Mouse (Mus musculus) adrenal gland, postnatal 36 days (tissue): Measurements from ENCODE around the gene Rsrc1. TPM values are rescaled to one million over a fixed set of nuclear protein-coding genes. Genes with fewer than 3 reads are reported as not detected.

Experiments
- DNase-seq, 2 experiments: peaks; one replicate each; pipeline ENCODE4 v3.0.0; 2021; ENCODE audit warnings: mixed read lengths in 1 of 2
- long read RNA-seq, 2 experiments: library from polyadenylated mRNA; stranded (forward); transcript quantifications; one replicate each; pipeline ENCODE4 v2.0.0; 2021; ENCODE audit warnings: borderline sequencing depth in 2 of 2
- total RNA-seq, 2 experiments: library from RNA; stranded (reverse); gene quantifications; 2 replicates each; pipeline ENCODE4 v1.2.3; 2021

The Rsrc1 gene
- 10 to 100 TPM; 29.2 to 29.7 TPM for total RNA-seq
- long read RNA-seq, experiment 1, transcript Rsrc1-203 (10 exons, 3,224 nt) = major isoform, 17 of 38 reads
- long read RNA-seq, experiment 1, partial matches to known transcripts = 13 of 38 reads
- long read RNA-seq, experiment 1, other reads (novel, unspliced or antisense) = 2 of 38 reads
- long read RNA-seq, experiment 2, transcript Rsrc1-203 (10 exons, 3,224 nt) = major isoform, 6 of 7 reads
- long read RNA-seq, experiment 2, partial matches to known transcripts = 0 of 7 reads
- long read RNA-seq, experiment 2, other reads (novel, unspliced or antisense) = 1 of 7 reads

DNA sequence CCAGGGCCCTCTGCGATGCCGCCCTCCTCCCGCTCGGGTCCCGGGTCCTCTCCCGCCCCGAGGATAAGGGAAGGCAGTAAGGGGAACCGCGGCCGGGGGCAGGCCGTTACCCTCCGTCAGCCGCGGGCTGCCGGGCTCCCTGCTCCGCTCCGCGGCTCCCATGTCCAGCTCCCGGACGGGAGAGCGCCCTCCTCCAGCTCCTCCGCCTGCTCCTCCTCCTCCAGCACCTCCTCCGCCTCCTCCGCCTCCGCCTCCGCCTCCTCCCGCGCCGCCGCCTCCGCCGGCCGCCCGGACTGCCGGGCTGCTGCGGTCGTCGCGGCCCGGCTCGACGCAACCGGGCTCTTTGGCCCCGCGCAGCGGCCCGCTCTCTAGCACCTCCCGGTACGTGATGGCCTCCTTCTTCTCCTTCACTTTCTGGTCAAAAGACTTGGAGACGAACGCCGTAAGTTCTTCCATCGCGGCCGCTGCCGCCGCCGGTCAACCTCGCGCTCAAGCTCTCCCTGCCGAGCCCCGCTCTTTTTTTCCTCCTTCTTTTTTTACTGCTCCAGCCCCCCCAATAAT, at the start of gene Rsrc1:
Gene Rsrc1, plus strand, starts transcription at position 290 of the 561 bp plus-strand sequence.
- peak; percentile 82 for DNase-seq

DNA sequence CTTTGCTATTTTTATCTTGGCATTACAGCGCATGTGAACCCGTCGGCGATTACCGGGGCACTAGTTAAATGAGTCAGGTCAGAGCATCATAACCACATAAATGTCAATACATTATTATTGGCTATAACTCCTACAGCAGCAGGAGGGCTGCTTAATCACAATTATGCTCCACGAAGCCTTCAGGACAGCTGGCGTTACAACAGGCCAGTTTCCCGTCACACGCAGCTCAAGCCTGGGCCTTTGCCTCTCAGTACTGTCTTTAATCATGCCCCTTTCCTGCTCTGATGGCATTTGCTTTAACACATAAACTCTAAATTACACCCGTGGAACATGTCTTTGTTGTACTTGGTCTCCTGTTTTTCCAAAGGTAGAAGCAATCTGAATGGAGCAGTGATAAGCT, 41.5 kb upstream of the Rsrc1 start:
- DNase-seq = no peak

DNA sequence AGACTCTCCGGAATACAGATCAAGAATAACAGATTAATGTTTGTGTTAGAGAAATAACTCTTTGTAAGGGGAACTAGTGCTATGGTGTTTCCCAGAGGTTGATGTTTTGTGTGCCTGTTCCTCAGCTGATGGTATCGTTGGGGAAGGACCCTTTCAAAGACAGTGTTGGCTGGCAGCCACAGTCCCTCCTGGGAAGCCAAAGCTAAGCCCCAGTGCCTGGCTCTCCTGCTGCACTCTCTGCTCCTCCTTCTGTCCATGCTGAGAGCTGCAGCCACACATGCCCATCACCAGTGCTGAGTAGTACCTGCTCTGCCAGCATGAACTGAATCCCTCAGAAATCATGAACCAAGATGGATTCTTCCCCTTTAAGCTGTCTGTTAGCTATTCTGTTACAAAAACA, 26.1 kb upstream of the Rsrc1 start:
- no peak for DNase-seq

DNA sequence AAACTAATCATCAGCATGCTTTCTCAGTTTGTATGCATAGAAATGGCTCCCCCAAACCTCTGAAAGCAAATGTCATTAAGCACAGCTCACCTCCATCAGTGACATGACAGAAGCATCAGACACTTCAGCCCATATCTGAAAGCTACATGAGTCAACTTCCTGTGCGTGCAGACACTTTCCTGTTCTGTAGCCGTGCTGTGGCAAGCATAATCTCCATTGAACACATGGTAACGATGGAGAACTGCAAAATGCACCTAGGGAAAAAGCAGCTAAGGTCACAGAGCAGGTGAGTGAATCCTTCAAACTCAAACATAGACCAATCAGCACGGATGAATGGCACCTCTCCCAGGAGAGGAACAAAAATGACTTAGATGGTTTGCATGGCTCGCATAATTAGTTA, 21.2 kb upstream of the Rsrc1 start:
- no peak for DNase-seq

DNA sequence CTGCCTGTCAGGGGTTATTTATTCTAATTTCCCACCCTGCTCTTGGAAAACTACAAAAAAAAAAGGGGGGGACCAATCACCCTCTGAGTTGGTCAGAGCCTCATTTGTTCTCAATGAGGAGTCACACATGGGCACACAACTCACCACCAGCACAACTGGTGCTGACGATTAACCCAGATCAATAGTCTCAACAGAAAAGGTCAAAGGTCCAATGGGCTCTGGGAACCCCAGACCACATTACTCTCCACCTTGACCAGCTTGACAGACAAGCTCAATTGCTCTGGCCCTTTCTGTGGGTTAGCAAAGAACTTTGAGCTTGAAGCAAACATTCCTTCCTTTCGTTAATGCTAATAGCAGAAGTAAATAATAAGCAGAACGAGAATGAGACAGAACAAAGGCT, 16.3 kb upstream of the Rsrc1 start:
- no peak for DNase-seq

DNA sequence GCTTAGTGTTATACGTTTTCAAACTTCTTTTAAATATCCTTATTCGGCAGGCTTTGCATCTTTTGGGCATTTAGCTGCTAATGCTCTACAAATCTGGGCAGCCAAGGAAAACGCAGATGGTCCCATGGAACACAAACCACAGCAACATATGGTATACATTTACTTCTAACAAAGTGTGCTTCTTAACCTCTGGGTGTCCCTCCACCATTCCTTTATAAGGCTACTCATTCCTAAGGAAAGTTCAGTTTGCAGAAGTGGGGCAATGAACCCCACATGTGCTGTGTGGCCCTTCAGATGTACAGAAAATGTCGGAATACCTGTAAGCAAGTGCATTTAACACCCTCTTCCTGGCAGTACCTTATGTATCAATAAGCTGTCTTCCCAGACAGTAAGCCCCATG, 13.7 kb upstream of the Rsrc1 start:
- DNase-seq = no peak

DNA sequence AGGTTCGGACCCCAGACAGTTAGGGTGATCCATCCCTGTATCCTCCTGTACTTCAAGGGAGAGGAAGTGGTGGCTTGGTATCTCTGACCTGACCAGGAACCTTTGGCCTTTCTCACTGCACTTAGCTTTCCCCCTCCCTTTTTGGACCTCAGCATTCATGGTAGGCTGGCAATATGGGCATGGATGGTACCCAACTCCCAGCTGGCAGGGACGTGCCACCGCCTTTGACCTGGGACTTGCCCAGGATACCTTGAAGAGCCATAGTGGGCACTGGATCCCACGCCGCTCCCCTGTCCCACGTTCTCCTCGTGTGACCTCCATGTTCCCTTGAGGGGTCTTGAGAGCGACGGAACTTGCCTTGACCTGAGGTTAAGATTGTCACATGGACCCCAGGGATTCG, 10.9 kb upstream of the Rsrc1 start:
- DNase-seq = no peak

DNA sequence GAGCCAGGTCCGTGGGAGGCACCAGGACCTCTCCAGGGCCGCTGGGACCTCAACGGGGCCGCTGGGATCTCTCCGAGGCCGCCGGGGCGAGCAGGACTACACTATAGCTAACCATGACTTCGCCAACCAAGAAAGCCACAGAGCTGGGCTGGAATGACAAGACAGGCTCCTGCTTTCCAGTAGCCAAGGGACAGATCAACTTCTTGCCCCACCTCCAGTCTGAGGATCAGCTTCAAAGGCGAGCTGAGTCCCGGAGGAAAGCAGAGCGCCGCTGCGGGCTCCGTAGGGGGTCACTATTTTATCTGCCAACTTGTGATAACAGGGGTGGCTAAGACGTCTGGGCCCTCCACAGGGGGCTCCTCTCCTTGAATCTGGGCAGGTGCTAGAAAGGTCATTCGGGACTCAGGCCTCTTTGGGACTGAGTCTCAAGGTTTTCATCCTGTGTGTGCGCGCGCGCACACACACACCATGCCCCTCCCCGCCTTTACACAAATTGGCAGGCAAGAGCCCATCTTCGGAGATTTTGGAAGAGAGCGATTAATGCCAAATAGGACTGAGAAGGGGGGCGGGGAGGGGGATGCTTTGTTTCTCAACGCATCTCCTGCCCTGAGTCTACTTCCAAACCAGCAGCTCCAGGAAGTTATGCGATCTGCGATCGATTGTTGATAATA, 10.4 kb upstream of the Rsrc1 start:
- DNase-seq = no peak

DNA sequence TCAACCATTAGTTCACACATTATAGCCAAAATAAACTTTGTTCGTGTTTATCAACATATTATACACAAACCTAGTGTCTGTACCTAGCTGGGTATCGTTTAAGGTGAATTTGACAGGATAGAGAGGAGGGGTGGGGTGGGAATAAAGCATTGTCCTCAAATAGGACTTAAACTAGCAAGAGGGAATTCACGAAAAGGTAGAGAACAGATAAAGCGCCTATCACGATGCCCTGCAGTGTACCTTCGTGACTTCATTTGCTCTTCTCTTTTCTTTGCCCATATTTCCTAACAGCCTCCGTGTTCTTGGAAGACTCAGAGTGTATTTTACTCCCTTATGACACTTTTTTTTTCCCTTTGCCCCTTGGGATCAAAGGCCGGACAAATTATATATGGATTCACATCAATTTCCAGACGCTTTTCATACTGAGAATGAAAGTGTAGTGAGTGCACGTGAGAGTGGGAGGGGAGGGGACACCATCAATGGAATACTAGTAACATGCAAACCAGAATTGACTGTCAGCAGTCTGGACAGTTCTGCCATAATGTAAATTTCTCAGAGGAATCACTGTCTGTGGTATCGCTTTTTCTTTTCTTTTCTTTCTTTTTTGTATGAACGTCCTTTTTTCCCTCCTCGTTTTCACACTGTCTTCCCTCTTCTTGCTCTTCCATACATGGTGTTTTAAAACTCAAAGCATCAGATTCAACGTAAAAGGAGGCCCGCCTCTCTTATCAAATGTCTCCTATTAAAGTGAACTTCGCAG, 8.8 kb upstream of the Rsrc1 start:
- DNase-seq = no peak

DNA sequence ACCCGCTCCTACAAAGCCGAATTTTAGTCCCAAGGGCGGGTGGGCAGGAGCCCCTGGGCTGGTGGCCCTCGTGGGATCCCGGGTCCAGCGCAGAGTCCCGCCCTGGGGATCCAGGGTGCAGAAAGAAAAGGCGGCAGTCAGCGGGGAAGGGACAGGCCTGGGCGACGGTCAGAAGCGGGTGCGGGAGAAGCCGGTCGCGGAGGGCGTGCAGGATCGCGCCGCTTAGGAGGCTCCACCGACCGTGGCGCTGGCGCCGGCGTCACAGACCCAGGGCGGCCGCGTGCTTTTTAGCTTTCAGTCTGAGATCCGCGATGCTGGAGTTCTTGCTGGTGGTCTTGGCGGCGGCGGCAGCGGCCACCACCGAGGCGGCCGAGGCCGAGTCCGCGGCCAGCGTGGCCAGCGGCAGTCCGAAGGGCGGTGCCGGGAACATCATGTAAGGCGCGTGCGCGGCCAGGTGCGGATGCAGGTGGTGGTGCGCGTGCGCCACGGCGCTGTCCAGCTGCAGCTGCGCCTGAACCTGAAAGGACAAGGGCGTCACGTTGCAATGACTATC, 7.7 kb upstream of the Rsrc1 start:
- DNase-seq = peak; percentile 29 to 35

DNA sequence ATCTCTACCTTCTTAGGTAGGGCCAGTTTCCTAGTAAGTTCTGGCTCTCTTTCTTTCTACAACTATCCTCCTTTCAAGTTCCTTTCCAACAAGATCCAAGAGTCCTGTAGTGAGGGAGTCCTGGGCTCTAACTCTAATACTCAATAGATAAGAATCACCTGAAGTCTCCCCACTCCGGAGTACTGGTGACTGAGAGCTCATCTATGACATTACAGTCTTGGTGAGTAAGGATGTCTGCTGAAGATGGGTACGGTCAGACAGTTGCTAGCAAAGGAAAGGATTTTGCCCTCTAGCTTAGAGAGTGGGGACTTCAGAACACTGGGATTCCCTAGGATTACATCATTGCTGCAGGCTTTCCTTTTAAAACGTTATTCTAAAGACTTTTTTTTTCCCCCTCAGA, 6.7 kb upstream of the Rsrc1 start:
- DNase-seq = no peak

DNA sequence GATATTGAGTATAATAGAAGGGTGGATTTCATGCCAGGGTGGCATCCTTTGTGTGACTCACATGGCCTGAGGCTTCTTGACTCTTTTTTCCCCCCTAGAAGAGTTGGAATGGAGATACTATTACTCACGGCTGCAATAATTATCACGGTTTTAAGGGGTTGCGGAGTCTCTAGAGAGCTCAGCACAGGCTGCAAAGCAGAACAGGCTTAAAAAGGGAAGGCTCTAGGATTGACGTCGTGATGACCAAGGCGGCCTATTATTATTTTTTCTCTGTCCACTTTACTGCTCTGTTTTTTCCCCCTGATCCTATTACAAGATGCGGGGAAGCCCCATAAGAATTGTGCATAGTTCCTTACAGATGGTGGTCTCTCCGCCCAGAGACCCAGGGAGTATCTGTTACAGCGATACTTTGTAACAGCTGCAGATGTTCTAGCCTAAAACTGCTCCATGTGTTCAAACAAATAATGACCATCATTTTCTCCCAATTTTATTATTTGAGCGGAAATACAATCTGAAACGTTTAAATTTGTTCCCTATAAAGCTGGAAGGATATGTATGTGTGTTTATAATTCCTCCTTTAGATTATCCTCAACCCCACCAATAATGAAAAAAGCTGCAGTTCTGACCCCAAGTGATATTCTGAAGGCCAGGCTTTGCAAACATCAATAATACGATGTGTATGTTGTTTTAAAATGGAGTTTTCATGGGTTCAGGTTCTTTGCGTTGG, 4.1 kb upstream of the Rsrc1 start:
- no peak for DNase-seq

DNA sequence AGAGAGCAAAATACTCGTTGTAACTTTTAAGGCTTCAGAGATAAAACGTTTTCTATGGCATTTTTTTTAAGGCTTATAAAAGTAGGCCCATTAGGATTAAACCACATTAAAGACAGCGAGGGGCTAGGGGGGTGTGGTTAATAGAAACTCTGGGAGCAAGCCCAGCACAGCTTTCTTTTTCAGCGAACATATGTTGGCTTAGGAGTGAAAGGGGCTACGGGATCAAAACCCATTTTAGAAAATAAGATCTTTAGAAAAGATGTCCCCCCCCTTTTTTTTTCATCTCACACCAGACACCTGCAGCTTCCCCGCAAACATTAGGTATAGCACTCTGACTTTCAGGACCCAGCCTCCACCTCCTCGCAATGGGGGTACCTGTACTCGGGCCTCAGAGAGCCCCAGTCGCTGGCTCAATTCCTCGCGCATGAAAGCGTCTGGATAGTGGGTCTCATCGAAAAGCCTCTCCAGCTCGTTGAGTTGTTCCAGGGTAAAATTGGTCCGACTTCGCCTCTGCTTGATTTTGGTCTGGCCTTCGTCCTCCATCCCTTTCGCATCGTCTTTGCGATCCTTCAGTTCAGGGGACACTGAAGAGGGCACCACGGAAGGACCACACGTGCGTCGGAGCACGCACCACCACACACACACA, 3.3 kb upstream of the Rsrc1 start:
- DNase-seq = no peak

DNA sequence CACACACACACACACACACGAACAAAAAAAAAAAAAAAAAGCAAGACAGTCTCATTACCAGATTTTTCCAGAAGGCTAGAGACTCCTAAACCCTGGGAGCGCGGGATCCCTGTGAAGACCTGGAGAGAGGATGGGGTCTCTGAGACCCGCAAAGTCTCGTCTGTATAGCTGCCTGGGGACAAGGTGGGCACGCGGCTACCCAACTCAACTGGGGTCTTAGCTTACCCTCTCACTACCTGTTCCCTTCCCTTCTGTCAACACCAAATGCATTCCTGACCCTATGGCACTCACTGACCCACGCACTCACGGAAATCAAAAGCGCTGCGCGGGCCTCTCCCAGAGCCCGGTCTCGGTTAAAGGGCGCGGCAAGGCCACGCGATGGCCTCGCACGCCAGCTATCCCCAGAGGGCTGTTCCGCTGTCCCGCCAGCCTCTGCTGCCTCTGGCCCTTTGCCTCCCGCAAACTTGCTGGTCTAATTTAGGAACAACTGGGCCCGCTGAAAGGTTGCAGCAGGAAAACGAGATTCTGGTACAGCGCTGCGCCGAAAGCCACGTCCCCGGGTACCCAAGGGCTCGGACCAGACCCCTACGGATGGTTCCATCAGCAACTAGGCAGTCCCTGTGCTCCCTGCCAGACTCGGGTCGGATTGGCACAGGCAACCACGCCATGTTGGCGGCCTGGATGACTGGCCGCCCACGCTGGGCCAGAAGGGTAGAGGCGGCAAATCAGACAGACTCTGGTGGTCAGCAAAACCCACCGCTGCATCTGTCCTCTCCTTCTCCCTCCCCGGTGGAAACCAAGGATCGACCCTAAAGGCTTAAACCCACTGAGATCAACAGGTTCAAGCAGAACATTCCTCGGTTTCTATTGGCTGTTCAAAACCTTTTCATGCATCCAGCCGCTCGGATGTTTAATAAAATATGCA, 2.5 kb upstream of the Rsrc1 start:
- DNase-seq = peak; percentile 28 to 39

DNA sequence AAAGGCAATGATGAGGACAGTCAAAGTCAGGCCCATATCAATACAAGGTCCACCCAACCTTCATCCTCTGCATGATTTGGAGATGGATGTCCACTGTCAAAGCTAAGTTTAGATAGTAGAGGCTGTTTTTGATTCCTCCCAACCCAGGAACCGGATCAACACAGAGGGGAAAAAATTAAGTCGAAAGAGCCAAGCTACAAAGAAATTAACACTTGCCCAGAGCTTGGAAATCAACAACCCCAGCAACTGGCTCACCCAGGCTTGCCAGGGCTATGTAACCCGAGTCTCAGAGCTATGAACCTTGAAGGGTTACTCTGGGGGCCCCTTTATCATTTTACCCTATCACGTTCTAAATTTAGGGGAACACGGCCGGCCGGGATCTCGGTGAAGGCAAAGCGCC, 1.7 kb upstream of the Rsrc1 start:
- no peak for DNase-seq

DNA sequence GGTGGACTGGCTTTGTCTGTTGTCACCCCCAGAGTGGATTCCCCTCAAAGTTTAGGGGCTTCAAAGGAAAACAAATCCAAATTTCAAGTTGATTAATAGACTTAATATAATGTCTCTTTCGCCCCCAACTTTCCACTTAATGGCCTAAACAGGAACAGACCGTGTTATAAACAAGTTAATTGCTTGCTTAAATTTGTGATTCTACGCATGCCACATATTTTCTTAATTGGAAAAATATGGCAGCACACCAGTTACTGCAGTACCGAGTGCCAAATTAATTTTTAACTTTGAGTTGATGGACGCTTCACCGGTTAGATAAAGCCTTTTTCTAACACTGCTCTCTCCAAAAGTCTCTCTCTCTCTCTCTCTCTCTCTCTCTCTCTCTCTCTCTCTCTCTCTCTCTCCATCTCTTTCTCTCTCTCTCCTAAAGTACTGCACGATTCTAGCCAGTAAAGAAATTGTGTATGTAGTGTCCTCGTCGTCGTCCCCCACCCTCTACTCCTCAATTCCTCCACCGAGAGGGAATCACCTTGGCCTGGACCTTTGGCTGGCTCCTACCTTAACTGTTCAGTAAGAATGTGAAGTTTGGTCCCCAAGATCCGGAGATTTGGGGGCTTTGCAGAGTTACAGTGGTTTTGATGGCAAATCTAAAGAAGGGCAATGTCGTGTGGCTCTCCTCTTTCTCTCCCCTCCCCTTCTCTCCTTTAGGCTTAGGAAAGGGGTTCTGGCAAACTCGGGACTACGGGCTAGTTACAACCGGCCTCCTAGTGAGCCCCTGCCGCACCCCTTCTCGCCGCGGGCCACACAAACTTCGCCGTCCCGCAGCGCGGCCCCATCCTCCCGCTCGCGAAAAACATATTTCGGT, 847 bp upstream of the Rsrc1 start:
- DNase-seq = no peak

DNA sequence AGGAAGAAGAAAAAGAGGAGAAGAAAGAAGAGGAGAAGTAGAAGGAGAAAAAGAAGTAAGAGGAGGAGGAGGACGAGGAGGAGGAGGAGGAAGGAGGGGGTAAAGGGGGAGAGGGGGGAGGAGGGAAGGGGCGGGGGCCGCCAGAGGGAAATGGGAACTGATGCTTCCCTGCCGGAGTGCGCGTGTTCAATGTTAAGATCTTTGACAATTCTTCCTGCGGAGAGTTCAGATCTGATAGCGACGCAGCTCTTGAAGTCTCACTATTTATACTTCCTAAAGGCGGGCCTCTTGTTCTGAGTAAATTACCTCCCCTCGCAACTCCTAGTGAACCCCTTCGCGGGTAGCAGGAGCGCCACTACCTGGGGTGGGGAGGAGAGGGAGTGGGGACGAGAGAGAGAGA, 516 bp downstream of the Rsrc1 start, which contains the start of gene Shox2:
Gene Shox2, minus strand, starts transcription at position 66 of the 400 bp plus-strand sequence.
- no peak for DNase-seq

DNA sequence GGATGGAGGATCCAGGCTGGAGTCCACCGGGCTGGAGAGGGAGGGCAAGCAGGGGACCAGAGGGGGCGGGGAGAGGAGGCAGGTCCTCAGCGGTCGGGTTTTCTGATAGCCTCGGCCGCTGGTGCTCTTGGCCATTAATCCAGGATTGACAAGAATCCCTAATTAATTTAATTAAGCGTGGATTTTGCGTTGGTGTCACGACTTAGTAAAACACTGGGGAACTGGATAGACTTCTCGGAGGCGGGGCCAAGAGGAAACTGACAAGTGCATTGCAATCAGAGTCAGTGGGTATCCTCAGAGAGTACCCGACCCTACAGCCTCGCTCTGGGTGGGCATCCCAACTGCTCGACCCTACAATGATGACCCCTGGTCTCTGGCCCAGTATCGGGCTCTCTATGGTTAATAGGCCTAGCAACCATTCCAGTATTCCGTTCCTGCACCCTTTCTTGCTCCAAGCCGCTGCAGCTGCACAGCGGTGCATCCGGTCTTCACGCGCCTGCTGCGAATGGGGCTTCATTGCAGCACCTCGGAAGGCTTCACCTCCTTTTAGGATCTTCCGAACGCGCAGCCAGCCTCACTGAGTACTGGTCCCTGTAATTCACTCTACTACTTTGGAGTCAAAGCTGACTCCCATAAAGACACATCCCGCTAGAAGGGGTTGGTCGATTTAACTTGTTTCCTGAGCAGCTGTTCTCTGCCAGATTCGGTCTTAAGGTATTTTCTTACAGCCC, 1.2 kb downstream of the Rsrc1 start:
- DNase-seq = peak; percentile 18 to 27
